Mouse (Mus musculus) testis, adult 2 months (tissue): ENCODE measurements around the gene Mrrf. TPM values are rescaled to one million over a fixed set of nuclear protein-coding genes. Genes with fewer than 3 reads are reported as not detected.

Experiments used
- H3K27ac ChIP-seq: fragments of 200-500 bp; 2 replicates; pipeline ENCODE4 v1.5.1; 2012; ENCODE audit warnings: low read depth, low read length; ENCODE audit not compliant: control insufficient read depth, insufficient read depth
- H3K27me3 ChIP-seq: fragments of 200-500 bp; 2 replicates; pipeline ENCODE4 v1.6.1; 2012; ENCODE audit warnings: mild to moderate bottlenecking, low read length, moderate library complexity; ENCODE audit not compliant: control insufficient read depth, insufficient read depth
- H3K36me3 ChIP-seq: fragments of 200-500 bp; 2 replicates; pipeline ENCODE4 v1.6.1; 2012; ENCODE audit warnings: mild to moderate bottlenecking, low read length; ENCODE audit not compliant: control insufficient read depth, insufficient read depth
- H3K4me1 ChIP-seq: fragments of 200-500 bp; 2 replicates; pipeline ENCODE4 v1.6.1; 2012; ENCODE audit warnings: low read length; ENCODE audit not compliant: control insufficient read depth, insufficient read depth
- H3K4me3 ChIP-seq: fragments of 200-500 bp; 2 replicates; pipeline ENCODE4 v1.5.1; 2012; ENCODE audit warnings: low read depth, mild to moderate bottlenecking, low read length, moderate library complexity, mixed read lengths; ENCODE audit not compliant: control insufficient read depth
- CTCF ChIP-seq: fragments of 200-500 bp; IDR thresholded peaks from 2 replicates; pipeline ENCODE4 v1.5.1; 2012; ENCODE audit warnings: low read depth, mild to moderate bottlenecking, inconsistent platforms, low read length, moderate library complexity; ENCODE audit not compliant: control insufficient read depth, insufficient read depth, insufficient replicate concordance
- POLR2A ChIP-seq: fragments of 200-500 bp; IDR thresholded peaks from 2 replicates; pipeline ENCODE4 v1.6.1; 2012; ENCODE audit warnings: low read depth, mild to moderate bottlenecking, inconsistent platforms, low read length, moderate library complexity; ENCODE audit not compliant: control insufficient read depth
- polyA plus RNA-seq: library from polyadenylated mRNA; depleted of rRNA; stranded (reverse); fragments of >200 nt; gene quantifications from 2 replicates; pipeline ENCODE4 v1.2.3, GENCODE M21; 2012

The Mrrf gene
- polyA plus RNA-seq, 1 experiment: 70.8 TPM

- no peak overlapping the region for H3K27ac ChIP-seq
- H3K27me3 ChIP-seq: peaks cover 8% of the 10 kb centered on the region; the same call in 1 of the 2 replicates
- peak overlapping the region; percentile 26; the same call in 1 of the 2 replicates for H3K4me3 ChIP-seq
- no peaks in the 10 kb centered on the region for H3K36me3 ChIP-seq
- TF ChIP-seq CTCF: no peak
- TF ChIP-seq POLR2A: no peak
- H3K4me1 ChIP-seq: peaks cover 21% of the 10 kb centered on the region
Observed at GRCm38 (mm10) chr2:36104436-36104955, 31.7 kb upstream of the Mrrf start.

- Histone ChIP-seq H3K4me1 (peaks cover 21% of the 10 kb centered on the region), H3K27me3 (peaks cover 8% of the 10 kb centered on the region; the same call in 1 of the 2 replicates), H3K36me3 (no peaks in the 10 kb centered on the region), H3K27ac (no peak within 1 kb of the TSS), H3K4me3 (peak within 1 kb of the TSS; percentile 29)
- TF ChIP-seq CTCF (no peak), POLR2A (no peak)
Observed at GRCm38 (mm10) chr2:36104956-36105741, 31.0 kb upstream of the Mrrf start, which contains the start of gene Lhx6. Gene Lhx6 (minus strand): TSS chr2:36105408.

GRCm38 (mm10) chr2:36108615-36109014 is 27.6 kb upstream of the Mrrf start:
- no peak overlapping the region for H3K27ac ChIP-seq
- no peak overlapping the region for H3K4me3 ChIP-seq
- TF ChIP-seq CTCF: no peak
- no peak for TF ChIP-seq POLR2A
- peaks cover 5% of the 10 kb centered on the region; the same call in 1 of the 2 replicates for H3K27me3 ChIP-seq
- no peaks in the 10 kb centered on the region for H3K36me3 ChIP-seq
- H3K4me1 ChIP-seq: peaks cover 9% of the 10 kb centered on the region

- TF ChIP-seq CTCF (no peak), POLR2A (no peak)
- no peak overlapping the region for H3K4me3 ChIP-seq
Observed at GRCm38 (mm10) chr2:36112632-36113031, 23.6 kb upstream of the Mrrf start.

GRCm38 (mm10) chr2:36126795-36127429 is 9.3 kb upstream of the Mrrf start:
- no peaks in the 10 kb centered on the region for H3K4me1 ChIP-seq
- no peaks in the 10 kb centered on the region for H3K27me3 ChIP-seq
- TF ChIP-seq POLR2A (no peak), CTCF (no peak)
- H3K36me3 ChIP-seq: peaks cover 4% of the 10 kb centered on the region
- H3K27ac ChIP-seq: no peak overlapping the region
- no peak overlapping the region for H3K4me3 ChIP-seq

More at GRCm38 (mm10) chr2:36112632-36113031, 23.6 kb upstream of the Mrrf start:
- Histone ChIP-seq H3K27ac (no peak overlapping the region), H3K36me3 (no peaks in the 10 kb centered on the region; the same call in 1 of the 2 replicates), H3K27me3 (no peaks in the 10 kb centered on the region), H3K4me1 (no peaks in the 10 kb centered on the region)

- Histone ChIP-seq H3K4me1 (no peaks in the 10 kb centered on the region), H3K4me3 (no peak overlapping the region), H3K27ac (no peak overlapping the region), H3K27me3 (no peaks in the 10 kb centered on the region), H3K36me3 (peaks cover 2% of the 10 kb centered on the region)
- TF ChIP-seq POLR2A (no peak), CTCF (no peak)
Observed at GRCm38 (mm10) chr2:36127973-36128372, 8.2 kb upstream of the Mrrf start.

- Histone ChIP-seq H3K27me3 (no peaks in the 10 kb centered on the region), H3K27ac (no peak overlapping the region), H3K4me1 (no peaks in the 10 kb centered on the region), H3K4me3 (no peak overlapping the region), H3K36me3 (peaks cover 2% of the 10 kb centered on the region)
- no peak for TF ChIP-seq POLR2A
- TF ChIP-seq CTCF: no peak
Observed at GRCm38 (mm10) chr2:36129051-36129450, 7.1 kb upstream of the Mrrf start.
